Mouse (Mus musculus) layer of hippocampus, postnatal 36 days (tissue): ENCODE results near the gene Jmjd8. TPM values are rescaled to one million over a fixed set of nuclear protein-coding genes. Genes with fewer than 3 reads are reported as not detected.

Source experiments
- DNase-seq, 2 experiments: peaks; one replicate each; pipeline ENCODE4 v3.0.0; 2022
- microRNA-seq, 2 experiments: library from miRNA; unstranded; fragments of <30 nt; microRNA quantifications; one replicate each; pipeline ENCODE4 v1.2.0; 2021
- total RNA-seq, 2 experiments: library from RNA; stranded (reverse); gene quantifications; 2 replicates each; pipeline ENCODE4 v1.2.3; 2021

Jmjd8 gene
- total RNA-seq, 2 experiments from 2014 or later = 58.1 to 61.0 TPM

DNA sequence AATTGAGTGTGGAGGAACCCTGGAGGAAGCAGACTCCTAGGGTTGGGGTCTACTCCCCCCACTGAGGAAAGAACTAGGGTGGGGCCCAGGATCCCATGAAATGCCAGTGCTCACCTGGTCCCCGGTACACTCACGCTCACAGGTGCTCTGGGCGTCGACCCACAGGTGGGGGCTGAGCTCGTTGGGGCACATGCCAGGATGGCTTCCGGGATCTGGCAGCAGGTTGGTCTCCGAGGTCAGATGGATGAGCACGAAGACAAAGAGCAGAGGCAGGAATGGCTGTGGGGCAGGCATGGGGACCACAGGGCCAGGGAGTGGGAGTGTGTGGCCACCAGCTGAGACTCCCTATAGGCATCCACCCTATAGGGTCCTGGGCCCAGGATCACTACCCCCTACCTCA lies 51.1 kb downstream of the Jmjd8 start:
- DNase-seq = no peak

DNA sequence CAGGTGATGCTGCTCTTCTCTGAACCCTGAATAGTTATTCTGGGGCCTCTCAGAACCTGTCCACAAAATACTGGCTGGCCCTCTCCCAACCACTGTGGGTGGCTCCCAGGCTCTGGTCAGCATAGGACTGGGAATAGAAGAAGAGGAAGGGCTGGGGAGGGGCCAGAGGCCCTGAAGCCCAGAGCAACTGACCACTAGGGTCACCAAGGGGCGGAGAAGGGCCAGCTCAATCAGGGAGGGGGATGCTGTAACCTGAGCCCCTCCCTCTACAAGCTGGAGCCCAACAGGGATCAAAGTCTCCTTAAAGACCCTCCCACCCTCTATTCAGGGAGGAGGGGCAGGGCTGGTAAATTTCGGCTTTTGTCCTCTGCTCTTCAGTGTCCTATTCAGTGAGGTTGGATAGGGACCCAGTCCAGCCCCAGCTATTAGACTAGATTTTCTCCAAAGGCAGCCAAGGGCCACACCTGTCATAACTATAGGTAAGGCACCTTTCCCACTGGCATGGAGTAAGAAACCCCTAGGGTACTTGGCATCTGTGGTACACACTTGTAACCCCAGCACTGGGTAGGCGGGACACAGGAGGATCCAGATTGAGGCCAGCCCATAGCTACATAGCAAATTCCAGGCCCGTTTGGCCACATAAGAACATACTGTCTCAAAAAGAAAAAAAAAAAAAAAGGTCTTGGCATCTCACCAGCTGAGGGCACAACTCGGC lies 51.7 kb downstream of the Jmjd8 start, which contains the start of gene Wfikkn1:
Gene Wfikkn1 (minus strand): TSS at position 663 of the 715 bp plus-strand sequence.
- DNase-seq = no peak

DNA sequence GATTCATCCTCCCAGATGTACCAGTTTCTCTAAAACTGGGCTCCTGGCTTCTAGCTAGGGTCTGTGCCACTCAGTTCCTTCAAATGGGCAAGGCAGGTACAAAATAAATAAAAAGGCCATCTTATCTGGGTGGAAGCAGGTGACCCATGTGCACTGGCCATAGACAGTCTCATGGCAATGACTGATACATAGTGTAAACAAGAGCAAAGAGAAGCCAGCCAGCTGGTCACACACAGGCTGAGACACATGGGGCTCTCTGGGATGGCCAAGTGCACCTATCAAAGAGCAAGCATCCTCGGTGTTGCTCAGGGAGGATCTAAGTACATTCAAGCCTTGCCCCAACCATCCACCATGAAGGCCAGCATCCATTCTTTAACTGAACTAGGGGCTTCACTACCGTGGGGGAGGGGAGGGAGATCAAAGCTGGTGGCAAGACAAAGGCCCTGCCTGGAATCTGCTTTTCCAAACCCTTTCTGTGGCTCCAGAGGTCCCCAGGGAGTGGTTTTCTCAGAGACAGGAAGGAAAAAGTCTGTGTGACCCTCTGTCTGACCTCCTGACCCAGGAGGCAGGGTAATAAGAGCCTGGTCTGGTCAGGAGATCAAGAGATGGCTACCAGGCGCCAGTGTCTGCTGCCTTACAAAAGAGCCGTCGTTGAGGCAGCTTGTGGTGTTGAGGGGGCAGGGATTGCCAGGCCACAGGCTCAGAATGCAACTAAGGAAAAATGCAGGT lies 52.4 kb downstream of the Jmjd8 start:
- no peak for DNase-seq

Small RNAs within 50 kb of the gene (microRNA-seq; reads per million reads assigned to microRNA genes)
- 1.7 to 2.7 reads per million in 2 experiments for gene Mir3082
- 2.1 to 2.3 reads per million in 2 experiments for gene Mir6966

Other genes starting within 250 kb of the Jmjd8 start
- 10 to 100 TPM; 28.3 to 28.8 TPM for gene Lmf1, start 249.8 kb upstream of the Jmjd8 start, total RNA-seq
- 100 to 1,000 TPM; 111 to 127 TPM for gene Gng13, start 111.7 kb upstream of the Jmjd8 start, total RNA-seq
- gene Chtf18, start 101.4 kb upstream of the Jmjd8 start, total RNA-seq = 1 to 10 TPM in 1 of 2 experiments, under 1 TPM in 1; 0.73 to 1.6 TPM
- 10 to 100 TPM; 50.0 to 52.5 TPM for gene Rpusd1, start 101.2 kb upstream of the Jmjd8 start, total RNA-seq
- under 1 TPM in 1 of 2 experiments, not detected in 1; 0.12 TPM for gene Mslnl, start 92.8 kb upstream of the Jmjd8 start, total RNA-seq
- gene Msln, start 74.5 kb upstream of the Jmjd8 start, total RNA-seq = under 1 TPM; 0.66 to 0.77 TPM
- gene Narfl, start 55.1 kb upstream of the Jmjd8 start, total RNA-seq = 10 to 100 TPM; 35.1 to 37.5 TPM
- gene Haghl, start 43.2 kb upstream of the Jmjd8 start, total RNA-seq = 100 to 1,000 TPM in 1 of 2 experiments, 10 to 100 TPM in 1; 98.1 to 107 TPM
- gene Ccdc78, start 42.3 kb upstream of the Jmjd8 start, total RNA-seq = under 1 TPM; 0.20 to 0.25 TPM
- gene Fam173a, start 36.0 kb upstream of the Jmjd8 start, total RNA-seq = 10 to 100 TPM; 80.7 to 93.1 TPM
- gene AC134908.4, start 33.2 kb upstream of the Jmjd8 start, total RNA-seq = under 1 TPM in 1 of 2 experiments, not detected in 1; 0.81 TPM
- 10 to 100 TPM; 73.2 to 85.6 TPM for gene Metrn, start 31.7 kb upstream of the Jmjd8 start, total RNA-seq
- gene Fbxl16, start 19.8 kb upstream of the Jmjd8 start, total RNA-seq = 100 to 1,000 TPM; 643 to 644 TPM
- gene Wdr24, start 5.2 kb upstream of the Jmjd8 start, total RNA-seq = 10 to 100 TPM; 25.4 to 27.3 TPM
- gene Stub1, start 4.5 kb downstream of the Jmjd8 start, total RNA-seq = 100 to 1,000 TPM; 163 to 164 TPM
- 10 to 100 TPM; 47.9 to 49.0 TPM for gene Rhbdl1, start 8.4 kb downstream of the Jmjd8 start, total RNA-seq
- gene Gm20683, start 12.9 kb downstream of the Jmjd8 start, total RNA-seq = 10 to 100 TPM; 29.0 to 30.4 TPM
- gene Rhot2, start 16.0 kb downstream of the Jmjd8 start, total RNA-seq = 100 to 1,000 TPM; 102 to 103 TPM
- 10 to 100 TPM; 19.2 to 26.2 TPM for gene Wdr90, start 32.6 kb downstream of the Jmjd8 start, total RNA-seq
- 10 to 100 TPM; 25.4 to 28.9 TPM for gene Mcrip2, start 39.9 kb downstream of the Jmjd8 start, total RNA-seq
- gene Mettl26, start 46.2 kb downstream of the Jmjd8 start, total RNA-seq = 10 to 100 TPM; 36.3 to 37.7 TPM
- gene Wfikkn1, start 52.0 kb downstream of the Jmjd8 start, total RNA-seq = 1 to 10 TPM; 1.8 to 2.4 TPM
- gene Rab40c, start 90.9 kb downstream of the Jmjd8 start, total RNA-seq = 10 to 100 TPM; 49.6 to 55.5 TPM
- 100 to 1,000 TPM; 125 to 129 TPM for gene Pigq, start 116.1 kb downstream of the Jmjd8 start, total RNA-seq
- under 1 TPM; 0.17 to 0.61 TPM for gene Nhlrc4, start 116.1 kb downstream of the Jmjd8 start, total RNA-seq
- gene A930017K11Rik, start 123.7 kb downstream of the Jmjd8 start, total RNA-seq = under 1 TPM; 0.95 to 0.96 TPM
- gene Capn15, start 156.9 kb downstream of the Jmjd8 start, total RNA-seq = 10 to 100 TPM; 52.5 to 60.2 TPM
- gene Rab11fip3, start 240.7 kb downstream of the Jmjd8 start, total RNA-seq = 100 to 1,000 TPM in 1 of 2 experiments, 10 to 100 TPM in 1; 99.5 to 112 TPM